Mouse (Mus musculus): ENCODE measurements around the gene Spsb2. TPM values are rescaled to one million over a fixed set of nuclear protein-coding genes. Genes with fewer than 3 reads are reported as not detected.
A peak's percentile ranks its signal among the peaks of the same experiment; 100 is the strongest.
"Not testable (repeated sequence)": the region's sequence is repeated elsewhere in the genome, so short reads cannot be mapped to it uniquely, and the experiment has no call there.

The Spsb2 gene
- polyA plus RNA-seq, 1 experiment from 2014 or later, result 8.7 TPM

DNA sequence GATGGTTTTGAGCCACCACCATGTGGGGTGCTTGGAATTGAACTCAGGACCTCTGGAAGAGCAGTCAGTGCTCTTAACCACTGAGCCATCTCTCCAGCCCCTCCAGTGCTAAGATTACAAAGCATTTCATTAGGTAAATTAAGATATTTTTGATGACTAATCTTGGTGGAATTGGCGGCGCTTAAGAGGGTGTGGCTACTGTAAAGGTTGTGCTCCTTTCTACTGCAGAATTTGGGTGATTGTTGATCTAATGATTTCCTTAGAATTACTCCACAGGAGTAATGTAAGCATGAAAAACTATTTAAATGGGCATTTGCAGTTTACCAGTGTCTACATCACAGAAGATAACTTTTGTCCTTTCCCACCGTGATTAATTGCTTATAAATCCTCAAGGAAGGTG lies 4.1 kb upstream of the Spsb2 start:
- Histone ChIP-seq H3K4me2 (replicated peaks) (no peak overlapping the region), H3K9ac (no peak overlapping the region), H3K27ac (no peak overlapping the region), H3K4me3 (no peak overlapping the region), H3K4me1 (peaks cover 25% of the 10 kb centered on the region), H3K36me3 (no peaks in the 10 kb centered on the region), H3K27me3 (no peaks in the 10 kb centered on the region), H3K9me3 (replicated peaks) (no peaks in the 10 kb centered on the region)
- WGBS, result 91% methylated on average over 3 of the region's 3 CpGs
- no peak for ATAC-seq (ENCODE audit: low FRiP score)

- peak overlapping the region; percentile 73 for H3K4me2 ChIP-seq (replicated peaks)
- H3K9me3 ChIP-seq (replicated peaks), result no peaks in the 10 kb centered on the region
- peaks cover 35% of the 10 kb centered on the region for H3K4me1 ChIP-seq
- WGBS, result 1% methylated on average over 34 of the region's 34 CpGs
- peak overlapping the region; percentile 79 for H3K27ac ChIP-seq
- peak overlapping the region; percentile 37 for H3K4me3 ChIP-seq
- H3K36me3 ChIP-seq, result no peaks in the 10 kb centered on the region
- H3K27me3 ChIP-seq, result no peaks in the 10 kb centered on the region
- H3K9ac ChIP-seq, result peak overlapping the region; percentile 54
- peak; percentile 74 for ATAC-seq (ENCODE audit: low FRiP score)
These were observed 2.8 kb upstream of the Spsb2 start for GRCm38 (mm10) chr6:124805341-124806321.

DNA sequence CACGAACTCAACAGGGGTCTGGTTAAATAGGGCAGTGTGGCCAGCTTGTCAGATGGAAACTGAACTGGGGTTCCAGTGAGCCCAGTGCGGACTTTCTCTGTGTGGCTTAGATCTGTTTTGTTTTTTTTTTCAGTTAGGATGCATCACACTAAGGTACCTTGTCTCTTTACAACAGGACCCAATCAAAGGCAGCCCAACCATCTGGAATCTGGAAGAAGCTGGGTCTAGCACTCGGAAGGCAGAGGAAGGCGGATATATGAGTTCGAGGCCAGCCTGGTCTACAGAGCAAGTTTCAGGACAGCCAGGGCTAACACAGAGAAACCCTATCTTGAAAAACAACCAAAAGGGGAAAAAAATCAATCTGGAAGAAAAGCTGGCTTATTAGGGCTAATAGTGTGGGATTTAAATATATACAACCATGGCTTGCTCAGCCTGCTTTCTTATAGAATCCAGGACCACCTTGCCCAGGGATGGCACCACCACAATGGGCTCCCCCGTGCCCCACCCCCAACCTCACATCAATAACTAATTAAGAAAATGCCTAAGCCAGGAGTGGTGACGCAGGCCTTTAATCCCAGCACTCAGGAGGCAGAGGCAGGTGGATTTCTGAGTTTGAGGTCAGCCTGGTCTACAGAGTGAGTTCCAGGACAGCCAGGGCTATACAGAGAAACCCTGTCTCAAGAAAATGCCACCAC lies 1.9 kb upstream of the Spsb2 start:
- Histone ChIP-seq H3K9ac (no peak overlapping the region), H3K9me3 (replicated peaks) (no peaks in the 10 kb centered on the region), H3K36me3 (peaks cover 8% of the 10 kb centered on the region), H3K4me1 (peaks cover 35% of the 10 kb centered on the region), H3K4me3 (0 out of 2 replicates have a peak overlapping the region, but pooled peaks have one; percentile 37), H3K27ac (peak overlapping the region; percentile 79), H3K4me2 (replicated peaks) (peak overlapping the region; percentile 73), H3K27me3 (no peaks in the 10 kb centered on the region)
- ATAC-seq (ENCODE audit: low FRiP score), result no peak
- 78% methylated on average over 7 of the region's 7 CpGs for WGBS

DNA sequence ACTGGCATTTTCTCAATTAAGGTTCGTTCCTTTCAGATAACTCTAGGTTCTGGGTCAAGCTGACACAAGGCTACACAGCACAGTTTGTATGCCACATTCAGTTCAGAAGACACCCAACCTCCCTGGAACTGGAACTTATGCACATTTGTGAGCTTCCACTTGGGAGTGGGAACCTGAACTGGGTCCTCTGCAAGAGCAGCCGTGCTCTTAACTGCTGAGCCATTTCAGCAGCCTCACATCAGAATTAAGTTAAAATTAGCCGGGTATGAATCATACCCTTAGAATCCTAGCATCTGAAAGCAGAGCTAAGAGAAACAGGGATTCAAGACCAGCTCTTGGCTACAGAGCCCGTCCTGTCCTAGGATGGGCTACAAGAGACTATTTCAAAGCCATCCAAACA lies 1.1 kb upstream of the Spsb2 start:
- 94% methylated on average over 4 of the region's 4 CpGs for WGBS
- H3K4me3 ChIP-seq, result no peak overlapping the region
- no peaks in the 10 kb centered on the region for H3K27me3 ChIP-seq
- no peak overlapping the region for H3K9ac ChIP-seq
- H3K9me3 ChIP-seq (replicated peaks), result no peaks in the 10 kb centered on the region
- H3K4me1 ChIP-seq, result peaks cover 40% of the 10 kb centered on the region
- H3K27ac ChIP-seq, result no peak overlapping the region
- peaks cover 14% of the 10 kb centered on the region for H3K36me3 ChIP-seq
- no peak for ATAC-seq (ENCODE audit: low FRiP score)
- H3K4me2 ChIP-seq (replicated peaks), result no peak overlapping the region

- no peaks in the 10 kb centered on the region for H3K9me3 ChIP-seq (replicated peaks)
- 90% methylated on average over 6 of the region's 6 CpGs for WGBS
- H3K27me3 ChIP-seq, result no peaks in the 10 kb centered on the region
- peaks cover 14% of the 10 kb centered on the region for H3K36me3 ChIP-seq
- H3K4me1 ChIP-seq, result peaks cover 46% of the 10 kb centered on the region
- H3K4me3 ChIP-seq, result peak overlapping the region; percentile 54
- H3K4me2 ChIP-seq (replicated peaks), result peak overlapping the region; percentile 89
- peak overlapping the region; percentile 87; the same call in 1 of the 2 replicates for H3K27ac ChIP-seq
- ATAC-seq (ENCODE audit: low FRiP score), result no peak
- peak overlapping the region; percentile 63; the same call in 1 of the 2 replicates for H3K9ac ChIP-seq
These were observed 489 bp upstream of the Spsb2 start for GRCm38 (mm10) chr6:124807986-124808357.

- under 1% methylated on average over 35 of the region's 35 CpGs for WGBS
- Histone ChIP-seq H3K36me3 (peaks cover 14% of the 10 kb centered on the region), H3K27me3 (no peaks in the 10 kb centered on the region), H3K4me1 (peaks cover 49% of the 10 kb centered on the region), H3K4me3 (peak overlapping the region; percentile 54), H3K4me2 (replicated peaks) (peak overlapping the region; percentile 89), H3K9me3 (replicated peaks) (no peaks in the 10 kb centered on the region), H3K9ac (peak overlapping the region; percentile 63), H3K27ac (peak overlapping the region; percentile 87)
- ATAC-seq (ENCODE audit: low FRiP score), result peak; percentile 18
These were observed 752 bp downstream of the Spsb2 start for GRCm38 (mm10) chr6:124809052-124809774.

GRCm38 (mm10) chr6:124809775-124810538 lies 1.5 kb downstream of the Spsb2 start:
- no peaks in the 10 kb centered on the region for H3K9me3 ChIP-seq (replicated peaks)
- H3K4me1 ChIP-seq, result peaks cover 57% of the 10 kb centered on the region
- peak overlapping the region; percentile 63 for H3K9ac ChIP-seq
- H3K27ac ChIP-seq, result peak overlapping the region; percentile 87
- WGBS, result 41% methylated on average over 14 of the region's 14 CpGs
- peak overlapping the region; percentile 54 for H3K4me3 ChIP-seq
- peak overlapping the region; percentile 89 for H3K4me2 ChIP-seq (replicated peaks)
- ATAC-seq (ENCODE audit: low FRiP score), result peak; percentile 2; the same call in 1 of the 2 replicates
- H3K36me3 ChIP-seq, result peaks cover 15% of the 10 kb centered on the region
- H3K27me3 ChIP-seq, result no peaks in the 10 kb centered on the region

- 89% methylated on average over 11 of the region's 11 CpGs for WGBS
- not testable (repeated sequence) for H3K4me2 ChIP-seq (replicated peaks); H3K9me3 ChIP-seq (replicated peaks); H3K27ac ChIP-seq; H3K9ac ChIP-seq; H3K27me3 ChIP-seq; ATAC-seq (ENCODE audit: low FRiP score); H3K4me3 ChIP-seq
- Histone ChIP-seq H3K4me1 (peaks cover 52% of the 10 kb centered on the region), H3K36me3 (peaks cover 22% of the 10 kb centered on the region)
These were observed 2.3 kb downstream of the Spsb2 start for GRCm38 (mm10) chr6:124810566-124811402.

GRCm38 (mm10) chr6:124811403-124811665 lies 2.9 kb downstream of the Spsb2 start:
- Histone ChIP-seq H3K27me3 (no peaks in the 10 kb centered on the region), H3K4me2 (replicated peaks) (no peak overlapping the region), H3K36me3 (peaks cover 28% of the 10 kb centered on the region), H3K27ac (no peak overlapping the region), H3K9me3 (replicated peaks) (no peaks in the 10 kb centered on the region), H3K4me1 (peaks cover 48% of the 10 kb centered on the region), H3K4me3 (no peak overlapping the region), H3K9ac (no peak overlapping the region)
- ATAC-seq (ENCODE audit: low FRiP score), result no peak
- 81% methylated on average over 4 of the region's 4 CpGs for WGBS

GRCm38 (mm10) chr6:124811701-124812560 lies 3.5 kb downstream of the Spsb2 start:
- no peak for ATAC-seq (ENCODE audit: low FRiP score)
- peak overlapping the region; percentile 79; the same call in 1 of the 2 replicates for H3K9ac ChIP-seq
- peaks cover 46% of the 10 kb centered on the region for H3K4me1 ChIP-seq
- 86% methylated on average over 24 of the region's 24 CpGs for WGBS
- H3K4me2 ChIP-seq (replicated peaks), result peak overlapping the region; percentile 89
- H3K4me3 ChIP-seq, result peak overlapping the region; percentile 69
- H3K9me3 ChIP-seq (replicated peaks), result no peaks in the 10 kb centered on the region
- peaks cover 33% of the 10 kb centered on the region for H3K36me3 ChIP-seq
- peak overlapping the region; percentile 7; the same call in 1 of the 2 replicates for H3K27ac ChIP-seq
- H3K27me3 ChIP-seq, result no peaks in the 10 kb centered on the region
